Mouse (Mus musculus) cerebellum, adult 2 months (tissue): ENCODE results near the gene Mmrn2.

ENCODE experiments used
- CTCF ChIP-seq: fragments of 200-500 bp; IDR thresholded peaks from 2 replicates; pipeline ENCODE4 v1.5.1; 2011; ENCODE audit warnings: low read depth, mild to moderate bottlenecking, control low read depth, low read length, moderate library complexity, borderline replicate concordance; ENCODE audit not compliant: insufficient read depth
- POLR2A ChIP-seq: fragments of 200-500 bp; IDR thresholded peaks from 2 replicates; pipeline ENCODE4 v1.6.1; 2011; ENCODE audit warnings: low read length, control low read depth, borderline replicate concordance; ENCODE audit not compliant: insufficient read depth

- TF ChIP-seq CTCF: no peak
- TF ChIP-seq POLR2A: no peak
Measured at GRCm38 (mm10) chr14:34398901-34399300, 23.6 kb downstream of the Mmrn2 start.
